Mouse (Mus musculus): ENCODE measurements around the gene Ddx21. TPM values are rescaled to one million over a fixed set of nuclear protein-coding genes. Genes with fewer than 3 reads are reported as not detected.
"Not testable (repeated sequence)": the region's sequence is repeated elsewhere in the genome, so short reads cannot be mapped to it uniquely, and the experiment has no call there.

Gene Ddx21
- 20.1 and 31.2 TPM in 2 replicates for polyA plus RNA-seq (2016; fragmentation: Nextera tagmentation; extraction: Ambion mirVana)

DNA sequence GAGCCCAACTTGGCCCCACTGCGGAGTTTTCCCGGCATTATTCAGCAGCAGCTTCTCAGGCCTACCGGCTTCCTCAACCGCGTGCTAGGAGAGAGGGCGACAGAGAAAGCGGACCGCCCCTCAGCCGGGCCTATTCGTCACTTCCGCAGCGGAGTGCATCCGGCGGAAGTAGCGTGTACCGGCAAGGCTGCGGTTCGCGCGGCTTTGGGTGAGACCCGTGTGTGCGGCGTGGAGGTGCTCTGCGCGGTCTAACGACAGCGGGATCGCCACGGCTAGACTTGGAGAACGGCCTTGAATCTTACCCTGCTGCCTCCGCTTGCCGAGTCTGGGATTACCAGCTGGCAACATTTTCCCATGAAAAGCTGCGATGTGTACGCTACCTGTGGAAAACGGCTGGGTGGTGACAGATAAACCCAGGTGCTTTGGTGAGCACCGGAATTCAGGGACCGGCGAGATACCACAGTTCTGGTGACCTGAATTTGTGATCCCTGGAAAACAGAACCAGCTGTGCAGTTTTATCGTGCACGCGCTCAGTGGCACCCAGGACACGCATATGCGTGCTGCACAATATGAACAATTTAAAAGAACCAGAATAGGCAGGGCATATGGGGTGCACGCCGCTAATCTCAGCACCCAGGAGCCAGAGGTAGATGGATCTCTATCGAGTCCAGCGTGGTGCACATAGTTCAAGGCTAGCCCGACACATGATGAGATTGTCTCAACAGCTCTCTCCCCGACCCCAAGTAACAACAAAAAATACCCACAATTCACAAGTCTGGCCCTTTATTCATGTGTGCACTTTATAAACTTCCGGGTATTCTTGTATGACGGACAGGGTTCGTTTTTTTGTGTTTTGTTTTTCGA, at the start of gene Ddx21:
TSS of gene Ddx21 (minus strand) at position 105 of the 864 bp plus-strand sequence.
- Histone ChIP-seq H3K27ac (peak within 1 kb of the TSS; percentile 92), H3K27me3 (ENCODE audit: insufficient read depth, poor library complexity, severe bottlenecking) (no peaks in the 10 kb centered on the region), H3K4me3 (peak within 1 kb of the TSS; percentile 95), H3K36me3 (peaks cover 18% of the 10 kb centered on the region), H3K4me1 (replicated peaks) (peaks cover 21% of the 10 kb centered on the region), H3K9me3 (no peaks in the 10 kb centered on the region)
- DNase-seq (ENCODE audit: low spot score), result peak; percentile 94
- 7% methylated on average over 53 of the region's 53 CpGs for WGBS

DNA sequence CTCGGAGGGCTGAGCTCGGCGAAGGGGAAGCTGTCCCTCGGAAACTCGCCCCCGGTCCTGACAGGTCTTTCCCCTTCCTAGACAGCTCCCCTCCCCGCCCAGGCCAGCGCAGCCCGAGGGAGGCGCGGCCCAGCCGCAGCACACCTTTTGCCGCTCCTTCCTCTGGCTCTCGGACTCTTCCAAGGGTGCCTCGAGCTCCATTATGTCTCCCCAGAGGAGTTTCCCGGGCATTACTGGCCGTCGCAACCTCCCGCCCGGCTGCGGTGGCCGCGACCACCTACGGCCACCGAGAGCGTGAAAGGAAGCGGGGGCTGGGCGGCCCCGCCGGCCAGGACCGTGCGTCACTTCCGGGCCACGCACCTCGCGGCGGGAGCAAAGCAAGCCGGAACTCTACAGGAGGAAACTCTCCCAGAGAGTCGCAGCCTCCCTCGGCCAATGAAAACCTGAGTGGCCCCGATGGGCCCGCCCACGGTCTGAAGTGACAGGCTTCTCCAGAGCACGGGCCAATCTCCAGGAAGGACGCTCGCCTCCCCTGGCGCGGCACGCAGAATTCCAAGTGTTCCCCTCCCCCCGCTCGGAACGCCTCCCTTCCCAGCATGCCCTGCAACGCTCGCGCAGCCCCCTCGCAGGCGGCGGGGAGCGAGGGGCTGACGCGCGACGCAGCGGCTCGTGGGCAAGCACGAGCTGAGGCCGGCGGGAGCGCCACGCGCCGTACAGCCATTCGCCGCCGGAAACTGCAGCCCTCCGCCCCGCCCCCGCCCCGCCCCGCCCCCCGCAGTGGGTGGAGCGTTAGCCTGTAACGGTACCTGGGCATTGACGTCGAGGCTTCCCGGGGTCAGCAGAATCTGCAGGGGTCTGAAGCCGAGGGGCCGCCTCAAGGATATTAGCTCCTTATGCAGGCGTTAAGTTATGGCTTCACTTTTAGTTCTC, 49.1 kb upstream of the Ddx21 start, which contains the start of gene Ddx50:
TSS of gene Ddx50 (minus strand) at position 338 of the 930 bp plus-strand sequence.
- DNase-seq (ENCODE audit: low spot score), result peak; percentile 100
- Histone ChIP-seq H3K27ac (peak within 1 kb of the TSS; percentile 97), H3K4me1 (replicated peaks) (peaks cover 20% of the 10 kb centered on the region), H3K36me3 (peaks cover 20% of the 10 kb centered on the region), H3K4me3 (peak within 1 kb of the TSS; percentile 95), H3K27me3 (ENCODE audit: insufficient read depth, poor library complexity, severe bottlenecking) (no peaks in the 10 kb centered on the region), H3K9me3 (no peaks in the 10 kb centered on the region)
- whole genome bisulfite sequencing, result under 1% methylated on average over 89 of the region's 89 CpGs

DNA sequence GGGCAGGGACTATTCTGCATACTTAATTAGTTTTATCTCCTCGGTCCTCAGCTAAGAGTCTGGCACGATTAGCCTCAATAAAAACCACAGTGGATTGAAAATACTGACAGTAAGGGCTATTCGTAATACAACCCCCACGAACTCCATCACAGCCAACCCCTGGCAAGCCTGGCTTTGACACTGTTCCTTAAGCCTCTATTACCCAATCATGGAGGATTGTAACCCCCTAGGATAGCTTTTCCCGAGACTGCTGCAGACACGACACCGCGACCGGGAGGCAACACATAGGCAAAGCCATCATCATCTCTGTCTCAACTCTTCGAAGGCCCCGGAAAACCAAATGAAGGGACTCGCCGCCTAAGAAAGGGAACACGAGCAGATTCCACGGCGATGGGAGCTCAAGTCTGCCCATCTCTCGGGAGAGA, 48.3 kb upstream of the Ddx21 start:
- Histone ChIP-seq H3K9me3 (no peaks in the 10 kb centered on the region), H3K27me3 (ENCODE audit: insufficient read depth, poor library complexity, severe bottlenecking) (no peaks in the 10 kb centered on the region), H3K36me3 (peaks cover 28% of the 10 kb centered on the region), H3K4me3 (peak overlapping the region; percentile 95), H3K4me1 (replicated peaks) (peaks cover 20% of the 10 kb centered on the region), H3K27ac (peak overlapping the region; percentile 97)
- under 1% methylated on average over 17 of the region's 17 CpGs for WGBS
- no peak for DNase-seq (ENCODE audit: low spot score)

DNA sequence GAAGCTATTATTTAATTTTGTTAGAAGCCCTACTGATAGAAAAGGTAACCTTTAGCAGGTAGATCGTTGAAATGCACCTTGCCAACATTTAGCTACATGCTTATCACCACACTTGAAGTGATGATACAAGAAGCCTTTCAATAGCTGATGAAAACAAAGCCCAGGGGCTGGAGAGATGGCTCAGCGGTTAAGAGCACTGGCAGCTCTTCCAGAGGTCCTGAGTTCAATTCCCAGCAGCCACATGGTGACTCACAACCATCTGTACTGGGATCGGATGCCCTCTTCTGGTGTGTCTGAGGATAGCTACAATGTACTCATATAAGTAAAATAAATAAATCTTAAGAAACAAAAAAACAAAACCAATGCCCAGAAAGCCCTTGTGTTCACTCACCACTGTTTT, 2.1 kb upstream of the Ddx21 start:
- Histone ChIP-seq H3K27ac (no peak overlapping the region), H3K9me3 (no peaks in the 10 kb centered on the region), H3K4me3 (no peak overlapping the region), H3K36me3 (peaks cover under 1% of the 10 kb centered on the region; the same call in 1 of the 2 replicates), H3K4me1 (replicated peaks) (peaks cover 21% of the 10 kb centered on the region), H3K27me3 (ENCODE audit: insufficient read depth, poor library complexity, severe bottlenecking) (no peaks in the 10 kb centered on the region)
- WGBS, result 89% methylated on average over 3 of the region's 3 CpGs
- DNase-seq (ENCODE audit: low spot score), result no peak

DNA sequence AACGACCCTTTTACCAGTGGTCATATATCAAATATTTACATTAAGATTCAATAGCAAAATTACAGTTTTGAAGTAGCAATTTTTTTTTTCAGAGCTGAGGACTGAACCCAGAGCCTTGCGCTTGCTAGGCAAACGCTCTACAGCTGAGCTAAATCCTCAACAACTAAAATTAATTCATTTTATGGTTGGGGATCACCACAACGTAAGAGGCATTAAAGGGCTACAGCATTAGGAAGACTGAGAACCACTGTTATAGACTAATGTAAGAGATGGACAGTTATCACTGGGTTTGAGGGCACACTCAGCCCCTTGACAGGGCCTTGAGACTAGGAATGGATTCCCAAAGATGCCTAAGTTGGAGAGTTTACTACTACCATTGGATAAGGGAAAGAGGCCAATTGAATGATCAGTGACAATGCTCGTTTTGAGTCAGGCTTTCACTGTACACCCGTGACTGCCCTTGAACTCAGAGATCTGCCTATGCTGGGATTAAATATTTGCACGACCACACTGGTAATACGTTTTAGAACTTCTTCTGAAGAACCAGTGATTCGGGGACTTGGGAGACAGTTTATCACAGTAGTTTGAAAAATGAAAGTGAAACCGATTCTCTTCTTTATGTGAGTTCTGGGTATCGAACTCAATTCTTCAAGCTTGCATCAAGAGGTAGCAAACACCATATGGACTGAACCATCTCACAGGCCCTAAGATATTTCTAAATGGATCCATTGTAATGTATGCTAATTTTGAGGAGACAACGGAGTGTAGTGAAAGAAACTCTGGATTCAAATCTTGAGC, 1.4 kb upstream of the Ddx21 start:
- WGBS, result 92% methylated on average over 12 of the region's 12 CpGs
- H3K9me3 ChIP-seq, result no peaks in the 10 kb centered on the region
- H3K36me3 ChIP-seq, result peaks cover 8% of the 10 kb centered on the region
- H3K27me3 ChIP-seq (ENCODE audit: insufficient read depth, poor library complexity, severe bottlenecking), result no peaks in the 10 kb centered on the region
- DNase-seq (ENCODE audit: low spot score), result no peak
- peaks cover 21% of the 10 kb centered on the region for H3K4me1 ChIP-seq (replicated peaks)
- 0 out of 2 replicates have a peak overlapping the region, but pooled peaks have one; percentile 95 for H3K4me3 ChIP-seq
- no peak overlapping the region for H3K27ac ChIP-seq

DNA sequence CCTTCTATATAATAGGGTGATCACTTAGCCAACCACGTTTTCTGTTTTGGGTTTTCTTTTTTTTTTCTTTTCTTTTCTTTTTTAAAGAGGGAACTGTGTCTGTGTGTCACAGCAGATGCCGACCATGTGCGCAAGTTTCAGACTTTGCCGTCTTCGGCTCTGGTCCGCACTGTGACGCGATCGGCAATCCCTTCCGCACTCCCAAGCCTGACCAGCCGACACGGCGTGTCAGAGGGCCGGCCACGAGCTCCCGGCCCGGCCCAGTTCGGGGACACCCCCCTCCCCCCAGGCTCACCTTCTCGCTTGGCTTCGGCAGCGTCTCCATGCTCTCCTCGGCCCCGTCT, 276 bp downstream of the Ddx21 start:
- Histone ChIP-seq H3K27me3 (ENCODE audit: insufficient read depth, poor library complexity, severe bottlenecking) (no peaks in the 10 kb centered on the region), H3K36me3 (peaks cover 24% of the 10 kb centered on the region), H3K4me3 (peak overlapping the region; percentile 95), H3K4me1 (replicated peaks) (peaks cover 21% of the 10 kb centered on the region), H3K27ac (peak overlapping the region; percentile 92), H3K9me3 (no peaks in the 10 kb centered on the region)
- DNase-seq (ENCODE audit: low spot score), result no peak
- under 1% methylated on average over 23 of the region's 23 CpGs for WGBS

DNA sequence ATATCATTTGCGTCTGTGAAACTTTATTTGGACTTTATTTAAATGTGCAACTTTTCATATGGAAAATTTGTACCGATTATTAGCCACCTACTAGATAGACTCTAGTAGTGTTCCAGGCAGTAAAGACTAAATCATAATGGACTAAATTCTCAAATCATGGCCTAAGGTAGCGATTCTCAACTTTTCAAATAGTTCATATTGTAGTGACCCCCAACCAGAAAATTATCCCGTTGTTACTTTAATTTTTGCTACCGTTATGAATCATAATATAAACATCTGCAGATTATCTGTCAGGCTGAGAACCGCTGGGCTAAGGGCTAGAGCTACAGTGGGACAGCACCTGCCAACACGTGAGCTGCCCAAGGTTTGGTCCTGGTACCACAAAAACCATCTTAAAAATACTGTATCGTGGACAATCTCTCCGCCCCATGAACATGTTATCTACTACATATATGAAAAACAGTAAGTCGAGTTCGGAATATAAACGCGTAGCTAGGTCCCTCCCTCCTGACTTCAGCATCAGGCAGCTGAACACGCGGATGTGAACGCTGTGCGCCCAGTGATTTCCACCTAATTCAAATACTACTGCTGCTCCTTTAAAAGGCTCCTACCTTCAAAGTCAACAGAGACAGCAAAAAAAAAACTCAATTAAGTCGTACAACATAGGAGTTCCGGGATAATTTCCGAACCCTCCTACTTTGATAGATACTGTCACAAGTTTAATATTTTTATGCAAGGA, 859 bp downstream of the Ddx21 start:
- H3K27ac ChIP-seq, result peak overlapping the region; percentile 92
- WGBS, result 13% methylated on average over 20 of the region's 20 CpGs
- H3K27me3 ChIP-seq (ENCODE audit: insufficient read depth, poor library complexity, severe bottlenecking), result no peaks in the 10 kb centered on the region
- H3K4me1 ChIP-seq (replicated peaks), result peaks cover 21% of the 10 kb centered on the region
- H3K36me3 ChIP-seq, result peaks cover 28% of the 10 kb centered on the region
- peak overlapping the region; percentile 95 for H3K4me3 ChIP-seq
- no peaks in the 10 kb centered on the region for H3K9me3 ChIP-seq
- no peak for DNase-seq (ENCODE audit: low spot score)

DNA sequence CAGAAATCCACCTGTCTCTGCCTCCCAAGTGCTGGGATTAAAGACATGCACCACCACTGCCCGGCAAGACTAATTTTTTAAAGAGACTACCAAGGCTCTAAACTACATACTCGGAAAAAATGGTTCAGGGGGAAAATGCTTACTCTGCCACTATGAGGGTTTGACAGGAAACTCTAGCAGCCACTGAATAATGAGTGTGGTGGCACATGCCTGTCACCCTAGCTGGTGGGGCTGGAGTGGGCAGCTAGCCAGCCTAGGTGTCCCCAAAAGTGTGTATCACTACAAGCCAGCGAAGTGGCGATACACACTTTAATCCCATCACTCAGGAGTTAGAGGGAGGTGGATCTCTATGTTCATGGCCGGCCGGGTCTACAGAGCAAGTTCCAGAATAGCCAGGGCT, 2.0 kb downstream of the Ddx21 start:
- WGBS, result 91% methylated on average over 6 of the region's 6 CpGs
- H3K36me3 ChIP-seq, result peaks cover 39% of the 10 kb centered on the region
- H3K4me1 ChIP-seq (replicated peaks), result peaks cover 21% of the 10 kb centered on the region
- H3K4me3 ChIP-seq, result 0 out of 2 replicates have a peak overlapping the region, but pooled peaks have one; percentile 11
- no peak for DNase-seq (ENCODE audit: low spot score)
- H3K27me3 ChIP-seq (ENCODE audit: insufficient read depth, poor library complexity, severe bottlenecking), result no peaks in the 10 kb centered on the region
- H3K27ac ChIP-seq, result no peak overlapping the region
- H3K9me3 ChIP-seq, result no peaks in the 10 kb centered on the region

DNA sequence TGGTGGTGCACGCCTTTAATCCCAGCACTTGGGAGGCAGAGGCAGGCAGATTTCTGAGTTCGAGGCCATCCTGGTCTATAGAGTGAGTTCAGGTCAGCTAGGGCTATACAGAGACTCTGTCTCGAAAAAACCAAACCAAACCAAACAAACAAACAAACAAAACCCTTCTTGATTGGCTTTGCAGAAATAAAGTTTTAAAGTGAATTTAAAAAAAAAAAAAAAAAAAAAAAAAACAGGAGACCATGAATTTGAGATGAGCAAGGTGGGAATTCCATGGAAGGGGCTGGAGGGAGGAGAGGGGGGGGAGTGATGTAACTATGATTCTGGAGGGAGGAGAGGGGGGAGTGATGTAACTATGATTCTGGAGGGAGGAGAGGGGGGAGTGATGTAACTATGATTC, 2.8 kb downstream of the Ddx21 start:
- H3K9me3 ChIP-seq; H3K27ac ChIP-seq; DNase-seq (ENCODE audit: low spot score); H3K4me3 ChIP-seq; H3K27me3 ChIP-seq (ENCODE audit: insufficient read depth, poor library complexity, severe bottlenecking): not testable (repeated sequence)
- peaks cover 21% of the 10 kb centered on the region for H3K4me1 ChIP-seq (replicated peaks)
- WGBS, result 97% methylated on average over 3 of the region's 3 CpGs
- peaks cover 46% of the 10 kb centered on the region for H3K36me3 ChIP-seq

DNA sequence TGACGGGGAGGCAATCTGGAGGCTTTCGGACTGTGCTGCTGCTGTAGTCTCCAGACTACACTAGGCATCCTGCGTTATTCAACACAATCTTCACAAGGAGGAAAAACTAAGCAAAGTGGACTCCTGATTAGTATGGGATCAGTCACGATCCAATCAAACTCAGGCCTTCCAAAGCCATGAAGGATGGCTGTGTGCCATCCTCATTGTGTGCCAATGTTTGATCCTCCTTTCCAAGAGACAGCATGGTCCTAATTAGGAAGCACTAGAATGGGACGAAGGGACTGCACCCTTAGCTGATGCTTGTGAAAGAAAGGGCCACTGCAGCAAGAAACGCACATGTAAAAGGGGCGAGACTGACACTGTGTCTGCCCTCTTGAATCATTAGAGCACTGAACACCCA, 9.6 kb downstream of the Ddx21 start:
- WGBS, result 92% methylated on average over 7 of the region's 7 CpGs
- Histone ChIP-seq H3K9me3 (no peaks in the 10 kb centered on the region), H3K27ac (no peak overlapping the region), H3K36me3 (peaks cover 97% of the 10 kb centered on the region), H3K4me3 (no peak overlapping the region), H3K4me1 (replicated peaks) (no peaks in the 10 kb centered on the region), H3K27me3 (ENCODE audit: insufficient read depth, poor library complexity, severe bottlenecking) (no peaks in the 10 kb centered on the region)
- DNase-seq (ENCODE audit: low spot score), result no peak

DNA sequence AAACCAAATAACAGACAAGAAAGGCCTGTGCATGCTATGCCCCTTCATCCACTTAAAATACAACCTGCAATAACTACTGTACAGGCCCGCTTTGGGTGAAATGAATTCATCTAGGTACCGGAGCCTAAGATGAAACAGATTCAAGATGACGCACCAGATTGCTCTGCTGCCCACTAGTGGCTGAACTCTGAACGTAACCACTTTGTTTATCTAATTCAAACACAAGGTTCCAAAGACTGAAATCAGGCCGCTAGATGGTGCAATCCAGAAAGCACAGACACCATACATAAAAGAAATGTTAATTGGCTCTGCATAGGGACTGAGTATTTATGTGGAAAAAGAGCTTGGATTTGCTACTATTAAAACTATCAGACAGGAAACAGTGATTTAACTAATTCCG, 11.9 kb downstream of the Ddx21 start:
- WGBS, result 58% methylated on average over 6 of the region's 6 CpGs
- H3K9me3 ChIP-seq, result no peaks in the 10 kb centered on the region
- peak; percentile 72 for DNase-seq (ENCODE audit: low spot score)
- no peaks in the 10 kb centered on the region for H3K4me1 ChIP-seq (replicated peaks)
- H3K27ac ChIP-seq, result no peak overlapping the region
- H3K4me3 ChIP-seq, result no peak overlapping the region
- H3K36me3 ChIP-seq, result peaks cover 100% of the 10 kb centered on the region
- no peaks in the 10 kb centered on the region for H3K27me3 ChIP-seq (ENCODE audit: insufficient read depth, poor library complexity, severe bottlenecking)
